ENCODE assay signal across 16 mouse cellular contexts in the genomic region with DNA sequence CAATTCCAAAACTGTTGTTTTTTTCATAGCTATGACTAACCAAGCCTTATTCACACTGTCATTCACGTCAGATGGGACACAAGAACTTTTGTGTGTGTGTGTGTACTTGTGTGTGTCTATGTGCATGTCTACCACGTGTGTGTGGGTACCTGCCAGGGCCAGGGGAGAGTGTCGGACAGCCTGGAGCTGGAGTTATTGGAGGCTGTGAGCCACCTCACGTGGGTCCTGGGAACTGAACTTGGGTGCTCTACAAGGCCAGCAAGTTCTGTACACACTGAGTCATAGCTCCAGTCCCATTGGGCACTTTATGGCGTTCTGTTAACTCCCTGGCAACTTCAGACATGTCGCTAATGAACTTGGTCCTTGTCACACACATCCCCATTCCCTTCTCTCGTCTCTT. TPM values are rescaled to one million over a fixed set of nuclear protein-coding genes. Genes with fewer than 3 reads are reported as not detected.
"Had no signal": no experiment of that assay in that cellular context is flagged by ENCODE, and none has a peak within 500 bp of the region (broad histone marks: within the 10 kb centered on the region; RNA-seq: fewer than 3 reads in every experiment).

No protein-coding gene starts in this region.

- ATAC-seq: midbrain, embryonic 16.5 days had no signal

- H3K9ac ChIP-seq: limb, embryonic 13.5 days; lung, embryonic 14.5 days; neural tube, embryonic 13.5 days had no signal

- H3K36me3 ChIP-seq: limb, embryonic 13.5 days; neural tube, embryonic 13.5 days had no signal

- DNase-seq: kidney, postnatal 10 days; left cerebral cortex, postnatal 4 days; lung, embryonic 14.5 days; lung, postnatal 10 days; lung, postnatal 4 days; retina, postnatal 1 day; right cerebral cortex, postnatal 4 days; spleen, adult 18-20 months; thymus, adult 2 months; thymus, postnatal 25 days had no signal

- H3K4me2 ChIP-seq: limb, embryonic 13.5 days; liver, embryonic 11.5 days; lung, embryonic 14.5 days; midbrain, embryonic 11.5 days; neural tube, embryonic 13.5 days had no signal

- H3K4me3 ChIP-seq: limb, embryonic 13.5 days; neural tube, embryonic 13.5 days had no signal

- H3K27ac ChIP-seq: limb, embryonic 13.5 days; neural tube, embryonic 13.5 days had no signal

- H3K9me3 ChIP-seq: limb, embryonic 13.5 days; neural tube, embryonic 13.5 days had no signal

- H3K27me3 ChIP-seq: limb, embryonic 13.5 days; neural tube, embryonic 13.5 days had no signal

RNA-seq across cellular contexts. Expression of a gene that starts 45.0 kb away (rescaled TPM):
- total RNA-seq: megakaryocyte, adult 5-6 weeks had no signal
